Mouse (Mus musculus) testis, adult 2 months (tissue): ENCODE results near the gene Exoc4.

Source experiments
- CTCF ChIP-seq: fragments of 200-500 bp; IDR thresholded peaks from 2 replicates; pipeline ENCODE4 v1.5.1; 2012; ENCODE audit warnings: low read depth, mild to moderate bottlenecking, inconsistent platforms, low read length, moderate library complexity; ENCODE audit not compliant: control insufficient read depth, insufficient read depth, insufficient replicate concordance
- POLR2A ChIP-seq: fragments of 200-500 bp; IDR thresholded peaks from 2 replicates; pipeline ENCODE4 v1.6.1; 2012; ENCODE audit warnings: low read depth, mild to moderate bottlenecking, inconsistent platforms, low read length, moderate library complexity; ENCODE audit not compliant: control insufficient read depth

DNA sequence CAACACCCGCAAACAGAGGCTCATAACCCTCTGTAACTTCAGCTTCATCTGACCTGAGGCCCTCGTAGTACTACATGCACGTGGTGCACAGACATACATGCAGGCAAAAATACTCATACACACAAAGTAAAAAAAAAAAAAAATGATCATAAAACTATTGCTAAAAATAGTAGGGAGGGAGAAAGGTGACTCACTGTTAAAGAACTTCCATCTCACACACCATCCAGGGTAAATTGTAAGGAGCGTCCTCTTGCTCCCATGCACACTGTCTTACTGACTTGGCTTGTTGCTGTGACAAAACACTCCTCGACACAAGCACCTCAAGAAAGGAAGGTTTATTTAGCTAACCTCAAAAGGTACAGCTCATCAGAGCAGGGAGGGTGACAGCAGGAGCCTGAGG, 723.9 kb downstream of the Exoc4 start:
- no peak for TF ChIP-seq CTCF
- TF ChIP-seq POLR2A = no peak
